Mouse (Mus musculus) forebrain, embryonic 11.5 days (tissue): ENCODE results near the gene Lztr1. TPM values are rescaled to one million over a fixed set of nuclear protein-coding genes. Genes with fewer than 3 reads are reported as not detected.

Source experiments
- ATAC-seq: fragments of 200-750 bp; cut with Nextera tagmentation; replicated peaks from 2 replicates; pipeline ENCODE4 v1.8.0; 2017; ENCODE audit warnings: moderate TSS enrichment; ENCODE audit not compliant: low FRiP score
- DNase-seq: peaks from one replicate; pipeline ENCODE4 v3.0.0-alpha.2; 2017; ENCODE audit warnings: low spot score
- H3K27ac ChIP-seq: fragments of 300-500 bp; sonication (generic); 2 replicates; pipeline ENCODE4 v1.5.1; 2014; ENCODE audit warnings: low read depth, low read length
- H3K27me3 ChIP-seq: fragments of 300-500 bp; sonication (generic); 2 replicates; pipeline ENCODE4 v1.6.1; 2014; ENCODE audit warnings: mild to moderate bottlenecking, low read length, mixed read lengths; ENCODE audit not compliant: control insufficient read depth, insufficient read depth
- H3K36me3 ChIP-seq: fragments of 300-500 bp; sonication (generic); 2 replicates; pipeline ENCODE4 v1.6.1; 2014; ENCODE audit warnings: mild to moderate bottlenecking, low read length, moderate library complexity, mixed read lengths; ENCODE audit not compliant: control insufficient read depth, insufficient read depth
- H3K4me1 ChIP-seq: fragments of 300-500 bp; sonication (generic); replicated peaks from 2 replicates; pipeline ENCODE4 v1.6.1; 2014; ENCODE audit warnings: low read length, mixed read lengths; ENCODE audit not compliant: control insufficient read depth, insufficient read depth
- H3K4me2 ChIP-seq: fragments of 300-500 bp; sonication (generic); 2 replicates; pipeline ENCODE4 v1.6.1; 2014; ENCODE audit warnings: low read depth, mild to moderate bottlenecking, low read length, moderate library complexity, mixed read lengths; ENCODE audit not compliant: severe bottlenecking
- H3K4me3 ChIP-seq: fragments of 300-500 bp; sonication (generic); 2 replicates; pipeline ENCODE4 v1.5.1; 2014; ENCODE audit warnings: low read depth, low read length
- H3K9ac ChIP-seq: fragments of 300-500 bp; sonication (generic); 2 replicates; pipeline ENCODE4 v1.6.1; 2014; ENCODE audit warnings: low read length
- H3K9me3 ChIP-seq: fragments of 300-500 bp; sonication (generic); 2 replicates; pipeline ENCODE4 v1.6.1; 2016; ENCODE audit warnings: low read length, mixed read lengths; ENCODE audit not compliant: control insufficient read depth
- WGBS: fragments of 180-500 bp; shearing (Covaris S2); extraction: QIAGEN DNeasy Blood & Tissue Kit; methylation state at CpG from one replicate; pipeline ENCODE4 v1.1.7; 2014; 5-methylcytosine and 5-hydroxymethylcytosine counted together
- polyA plus RNA-seq: library from polyadenylated mRNA; unstranded; fragments of >200 nt; fragmentation: Nextera tagmentation; extraction: Ambion mirVana; gene quantifications from 2 replicates; pipeline ENCODE4 v1.2.1, GENCODE M21; 2014

Lztr1 gene
- polyA plus RNA-seq, 1 experiment from 2014 or later, result 97.5 TPM

DNA sequence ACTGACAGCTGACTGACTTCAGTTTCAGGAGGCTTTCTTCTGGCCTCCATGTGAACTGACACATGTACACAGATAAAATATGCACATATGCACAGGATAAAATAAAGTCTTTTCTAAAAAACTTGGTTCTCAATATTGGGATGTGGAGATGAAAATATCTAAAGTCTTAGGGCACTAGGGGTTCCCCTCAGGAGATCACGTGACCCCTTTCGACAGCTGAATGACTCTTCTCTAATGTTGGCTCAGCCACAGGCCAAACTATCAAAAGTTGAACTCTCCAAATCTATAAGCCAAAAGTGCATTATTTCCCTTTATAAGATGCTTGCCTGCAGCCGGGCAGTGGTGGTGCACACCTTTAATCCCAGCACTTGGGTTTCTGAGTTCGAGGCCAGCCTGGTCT, 47.7 kb downstream of the Lztr1 start:
- ATAC-seq, result no peak
- no peak overlapping the region for H3K27ac ChIP-seq

GRCm38 (mm10) chr16:17556907-17557306, 48.4 kb downstream of the Lztr1 start:
- no peaks in the 10 kb centered on the region for H3K9me3 ChIP-seq
- peaks cover 35% of the 10 kb centered on the region for H3K4me1 ChIP-seq
- no peak overlapping the region for H3K4me2 ChIP-seq
- no peaks in the 10 kb centered on the region for H3K27me3 ChIP-seq
- no peak overlapping the region for H3K4me3 ChIP-seq
- H3K9ac ChIP-seq, result no peak overlapping the region
- ATAC-seq, result no peak
- WGBS, result 69% methylated on average over 4 of the region's 4 CpGs
- no peak overlapping the region for H3K27ac ChIP-seq
- DNase-seq, result peak; percentile 36
- no peaks in the 10 kb centered on the region for H3K36me3 ChIP-seq

More for the DNA sequence above, 47.7 kb downstream of the Lztr1 start:
- Histone ChIP-seq H3K4me3 (no peak overlapping the region), H3K36me3 (no peaks in the 10 kb centered on the region), H3K4me1 (peaks cover 33% of the 10 kb centered on the region), H3K27me3 (no peaks in the 10 kb centered on the region), H3K9ac (no peak overlapping the region), H3K9me3 (no peaks in the 10 kb centered on the region), H3K4me2 (no peak overlapping the region)
- DNase-seq, result no peak
- 87% methylated on average over 4 of the region's 4 CpGs for WGBS

DNA sequence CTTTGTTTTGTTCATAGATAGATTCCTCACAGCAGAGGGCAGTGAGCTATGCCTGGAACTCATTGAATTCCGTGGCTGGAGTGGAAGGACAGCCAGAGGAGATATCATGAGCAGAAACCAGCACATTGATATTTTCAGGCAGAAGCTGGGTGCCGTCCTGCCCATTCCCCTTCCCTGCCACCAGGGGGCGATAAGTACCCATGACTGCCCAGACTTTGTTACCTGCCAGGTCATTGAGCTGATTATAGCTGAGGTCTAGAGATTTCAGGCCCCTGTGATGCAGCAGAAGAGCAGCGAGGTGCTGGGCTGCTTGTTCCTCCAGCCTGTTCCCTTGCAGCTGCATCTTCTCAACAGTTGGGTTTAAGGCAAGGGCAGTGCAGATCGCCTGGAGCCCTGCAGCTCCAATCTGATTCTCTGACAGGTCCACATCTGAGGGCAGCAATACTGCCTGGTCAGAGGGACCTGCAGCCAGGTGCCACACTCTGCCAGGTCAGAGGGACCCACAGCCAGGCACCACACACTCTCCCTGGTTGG, 49.5 kb downstream of the Lztr1 start:
- H3K9me3 ChIP-seq, result no peaks in the 10 kb centered on the region
- peaks cover 2% of the 10 kb centered on the region; the same call in 1 of the 2 replicates for H3K27me3 ChIP-seq
- no peak overlapping the region for H3K9ac ChIP-seq
- H3K4me2 ChIP-seq, result no peak overlapping the region
- H3K36me3 ChIP-seq, result no peaks in the 10 kb centered on the region
- peaks cover 35% of the 10 kb centered on the region for H3K4me1 ChIP-seq
- ATAC-seq (0 out of 2 replicates have a peak, but pooled peaks have one; percentile 6), DNase-seq (peak; percentile 86)
- no peak overlapping the region for H3K27ac ChIP-seq
- 1% methylated on average over 5 of the region's 5 CpGs for WGBS
- H3K4me3 ChIP-seq, result no peak overlapping the region

DNA sequence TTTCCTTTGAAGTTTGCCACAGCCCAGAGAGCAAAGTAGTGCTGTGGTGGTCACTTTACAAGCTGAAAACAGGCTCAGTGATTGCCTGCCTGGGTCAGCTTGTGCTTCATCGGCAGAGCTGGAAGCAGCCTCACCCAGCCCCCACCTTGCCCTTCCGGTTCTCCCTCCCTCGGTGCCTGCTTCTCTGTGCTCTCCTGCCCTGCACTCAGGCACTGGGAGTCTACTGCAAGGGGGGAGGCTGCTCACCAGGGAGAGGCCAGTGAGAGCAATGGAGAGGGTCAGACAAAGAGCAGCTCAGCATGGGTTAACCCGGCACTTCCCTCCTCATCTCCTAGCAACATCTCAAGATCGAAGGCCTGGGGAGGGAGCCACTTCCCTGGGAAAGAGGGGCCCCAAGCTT, 50.3 kb downstream of the Lztr1 start:
- no peak overlapping the region for H3K27ac ChIP-seq
- ATAC-seq (peak; percentile 47), DNase-seq (peak; percentile 56)
- WGBS, result 0% methylated on average over 5 of the region's 5 CpGs
- peaks cover 2% of the 10 kb centered on the region; the same call in 1 of the 2 replicates for H3K27me3 ChIP-seq
- H3K36me3 ChIP-seq, result no peaks in the 10 kb centered on the region
- H3K4me3 ChIP-seq, result no peak overlapping the region
- peak overlapping the region; percentile 45 for H3K9ac ChIP-seq
- no peaks in the 10 kb centered on the region for H3K9me3 ChIP-seq
- peaks cover 33% of the 10 kb centered on the region for H3K4me1 ChIP-seq
- H3K4me2 ChIP-seq, result peak overlapping the region; percentile 38; the same call in 1 of the 2 replicates

GRCm38 (mm10) chr16:17559396-17560027, 51.0 kb downstream of the Lztr1 start:
- H3K4me3 ChIP-seq, result no peak overlapping the region
- DNase-seq, result peak; percentile 52
- H3K9ac ChIP-seq, result peak overlapping the region; percentile 45; the same call in 1 of the 2 replicates
- no peaks in the 10 kb centered on the region for H3K9me3 ChIP-seq
- peaks cover 2% of the 10 kb centered on the region; the same call in 1 of the 2 replicates for H3K27me3 ChIP-seq
- H3K36me3 ChIP-seq, result no peaks in the 10 kb centered on the region
- no peak for ATAC-seq
- H3K27ac ChIP-seq, result no peak overlapping the region
- H3K4me2 ChIP-seq, result no peak overlapping the region; the same call in 1 of the 2 replicates
- WGBS, result 60% methylated on average over 9 of the region's 9 CpGs
- peaks cover 27% of the 10 kb centered on the region for H3K4me1 ChIP-seq

DNA sequence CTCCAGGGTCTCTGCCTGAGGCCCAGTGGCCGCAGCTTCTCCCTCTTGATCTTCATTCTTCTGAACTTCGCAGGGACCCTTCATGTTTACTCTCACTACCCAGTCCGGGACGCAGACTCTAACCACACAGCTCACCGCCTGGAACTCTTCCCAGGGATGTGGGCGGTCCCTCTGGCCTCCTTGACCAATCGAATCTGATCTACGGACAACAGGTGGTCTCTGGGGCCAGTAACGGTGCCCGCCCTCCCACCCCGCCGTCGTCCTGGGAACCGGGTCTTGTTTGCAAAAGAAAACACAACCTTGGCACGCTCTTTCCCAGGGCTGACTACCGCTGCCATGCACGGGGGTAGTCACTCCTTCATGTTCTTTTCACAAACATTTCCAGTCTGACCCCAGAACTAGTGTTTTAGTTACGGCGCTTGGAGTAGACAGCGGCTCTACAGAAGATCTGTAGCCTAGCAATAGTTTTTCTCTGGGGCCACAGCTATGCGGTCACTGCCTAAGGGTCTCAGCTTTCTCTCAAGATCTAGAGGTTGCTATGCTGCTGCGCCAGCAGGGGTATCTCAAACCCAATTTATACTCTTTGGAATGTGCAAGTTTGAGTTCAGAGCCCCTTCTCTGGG, 52.8 kb downstream of the Lztr1 start, which contains the start of gene Lrrc74b:
Lrrc74b (minus strand) TSS at position 120 of the 623 bp plus-strand sequence.
- Histone ChIP-seq H3K27ac (no peak within 1 kb of the TSS), H3K27me3 (peaks cover 2% of the 10 kb centered on the region; the same call in 1 of the 2 replicates), H3K9me3 (no peaks in the 10 kb centered on the region), H3K9ac (peak within 1 kb of the TSS; percentile 16), H3K36me3 (no peaks in the 10 kb centered on the region), H3K4me1 (peaks cover 16% of the 10 kb centered on the region), H3K4me2 (peak within 1 kb of the TSS; percentile 57), H3K4me3 (peak within 1 kb of the TSS; percentile 15)
- WGBS, result under 1% methylated on average over 22 of the region's 22 CpGs
- DNase-seq, result peak; percentile 83
- ATAC-seq, result peak; percentile 63

GRCm38 (mm10) chr16:17561751-17562208, 53.3 kb downstream of the Lztr1 start, which contains the start of gene P2rx6:
Gene P2rx6, plus strand, starts transcription at chr16:17561885.
- no peaks in the 10 kb centered on the region for H3K9me3 ChIP-seq
- WGBS, result 3% methylated on average over 10 of the region's 10 CpGs
- peaks cover 16% of the 10 kb centered on the region for H3K4me1 ChIP-seq
- peak within 1 kb of the TSS; percentile 57 for H3K4me2 ChIP-seq
- no peaks in the 10 kb centered on the region for H3K36me3 ChIP-seq
- DNase-seq (peak; percentile 73), ATAC-seq (peak; percentile 63)
- peak within 1 kb of the TSS; percentile 15 for H3K4me3 ChIP-seq
- H3K9ac ChIP-seq, result peak within 1 kb of the TSS; percentile 16
- no peak within 1 kb of the TSS for H3K27ac ChIP-seq
- H3K27me3 ChIP-seq, result peaks cover 2% of the 10 kb centered on the region; the same call in 1 of the 2 replicates

- H3K4me1 ChIP-seq, result peaks cover 11% of the 10 kb centered on the region
- DNase-seq (no peak), ATAC-seq (no peak)
- H3K27ac ChIP-seq, result no peak overlapping the region
- no peak overlapping the region for H3K9ac ChIP-seq
- no peak overlapping the region for H3K4me3 ChIP-seq
- H3K27me3 ChIP-seq, result peaks cover 2% of the 10 kb centered on the region; the same call in 1 of the 2 replicates
- 32% methylated on average over 1 of the region's 1 CpGs for WGBS
- no peaks in the 10 kb centered on the region for H3K9me3 ChIP-seq
- no peaks in the 10 kb centered on the region for H3K36me3 ChIP-seq
- no peak overlapping the region for H3K4me2 ChIP-seq
Measured at GRCm38 (mm10) chr16:17563580-17563979, 55.1 kb downstream of the Lztr1 start.
